Mouse (Mus musculus) erythroblast, adult 5-6 weeks (primary cell): ENCODE data around the gene H2-DMb2. TPM values are rescaled to one million over a fixed set of nuclear protein-coding genes. Genes with fewer than 3 reads are reported as not detected.
"Not testable (repeated sequence)": the region's sequence is repeated elsewhere in the genome, so short reads cannot be mapped to it uniquely, and the experiment has no call there.

Experiments used
- ATAC-seq: replicated peaks from 2 replicates; pipeline ENCODE4 v1.8.0; 2016; ENCODE audit warnings: moderate number of reproducible peaks, mild to moderate bottlenecking, moderate TSS enrichment, inconsistent platforms; ENCODE audit not compliant: poor library complexity, low FRiP score, severe bottlenecking
- total RNA-seq, 2 experiments: library from RNA; stranded (forward) in 1 of 2; stranded (reverse) in 1 of 2; fragments of 150-400 nt in 1 of 2; fragments of 200-764, 138-1000 nt in 1 of 2; gene quantifications; 2 replicates each; pipeline versions ENCODE4 v1.2.3 to v1.2.4; 2015 to 2017; ENCODE audit warnings: low replicate concordance in 2 of 2

H2-DMb2 gene
- total RNA-seq, 2 experiments from 2014 or later = 3.2 TPM; not detected in 1

- no peak for ATAC-seq
These were observed 12.8 kb upstream of the H2-DMb2 start for GRCm38 (mm10) chr17:34130073-34130947.

DNA sequence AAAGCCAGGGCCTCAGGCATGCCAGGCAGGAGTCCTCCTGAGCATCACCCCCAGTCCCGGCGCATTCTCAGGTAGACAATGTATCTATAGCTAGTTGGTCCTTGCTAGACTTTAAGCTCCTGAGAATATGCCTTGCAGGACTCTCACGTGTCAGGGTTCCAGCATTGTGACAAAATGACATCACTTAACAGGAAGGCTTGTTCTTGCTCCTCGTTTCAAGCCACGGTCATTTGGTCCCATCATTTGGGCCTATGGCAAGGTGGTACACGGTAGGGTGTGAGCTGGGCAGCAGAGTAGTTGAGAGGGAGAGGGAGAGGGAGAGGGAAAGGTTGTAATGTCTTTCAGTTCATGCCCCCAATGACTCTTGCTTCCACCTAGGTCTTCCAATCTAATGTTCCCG lies 11.2 kb upstream of the H2-DMb2 start:
- no peak for ATAC-seq

GRCm38 (mm10) chr17:34133289-34133688 lies 9.8 kb upstream of the H2-DMb2 start:
- ATAC-seq = no peak

DNA sequence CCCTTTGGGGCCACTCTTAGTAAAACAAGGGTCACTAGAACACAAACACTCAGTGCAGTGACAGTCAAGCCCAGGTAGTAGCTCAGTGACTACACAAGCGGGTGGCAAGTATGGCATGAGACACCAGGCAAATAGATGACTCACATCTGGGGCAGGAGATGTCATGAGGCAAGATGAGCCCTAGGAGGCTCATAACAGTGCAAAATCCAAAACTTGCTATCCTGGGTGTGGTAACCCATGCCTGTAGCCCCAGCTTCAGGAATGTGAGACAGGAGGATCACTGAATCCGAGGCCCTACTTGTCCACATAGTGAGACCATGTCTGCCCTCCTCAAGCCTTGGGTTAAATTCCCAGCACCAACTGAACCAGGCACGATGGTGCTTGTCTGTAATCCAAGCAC lies 8.7 kb upstream of the H2-DMb2 start:
- no peak for ATAC-seq

DNA sequence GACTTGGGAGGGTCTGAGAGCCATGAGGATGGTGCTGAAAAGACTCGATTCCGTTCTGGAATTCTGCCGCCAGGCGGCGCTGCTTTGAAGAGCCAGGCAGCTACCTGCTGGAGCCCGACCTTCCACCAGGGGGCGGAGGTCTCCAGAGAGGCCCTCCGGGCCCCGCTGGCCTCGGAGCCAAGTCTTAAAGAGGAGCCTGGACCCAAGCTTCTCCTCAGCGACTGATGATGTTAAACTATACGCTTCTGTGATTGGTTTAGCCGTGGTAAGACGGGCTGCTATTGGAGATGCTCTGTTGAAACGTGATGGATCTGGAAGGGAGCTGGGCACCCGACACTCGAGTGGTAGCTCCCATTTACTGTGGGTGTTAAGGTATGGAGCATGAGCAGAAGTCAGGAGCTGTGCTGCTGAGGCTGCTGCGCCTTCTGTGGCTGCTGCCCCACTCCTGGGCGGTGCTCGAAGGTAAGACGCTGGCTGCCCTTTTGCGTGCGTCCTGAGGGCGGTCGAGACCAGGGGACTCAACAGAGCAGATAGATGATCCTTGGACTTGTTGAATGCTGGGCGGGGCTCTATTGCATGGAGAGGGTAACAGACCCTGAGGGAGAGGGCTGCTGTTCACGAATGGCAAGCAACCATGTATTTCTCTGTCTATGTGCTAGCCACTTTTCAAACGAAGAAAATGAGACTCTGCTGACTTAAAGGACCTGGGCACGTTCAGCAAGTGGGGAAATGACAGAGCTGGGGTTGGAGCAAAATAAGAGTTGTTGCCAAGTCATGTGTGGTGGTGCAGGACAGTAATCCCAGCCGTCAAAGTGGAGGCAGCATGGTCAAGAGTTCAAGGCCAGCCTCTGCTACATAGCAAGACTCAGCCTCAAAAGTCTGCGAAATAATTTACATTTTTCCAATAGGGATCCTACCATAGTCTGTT lies 7.5 kb upstream of the H2-DMb2 start:
- ATAC-seq = peak; percentile 95

GRCm38 (mm10) chr17:34137601-34138000 lies 5.5 kb upstream of the H2-DMb2 start:
- ATAC-seq = no peak

GRCm38 (mm10) chr17:34138655-34139054 lies 4.5 kb upstream of the H2-DMb2 start:
- ATAC-seq = no peak

GRCm38 (mm10) chr17:34139416-34139815 lies 3.7 kb upstream of the H2-DMb2 start:
- no peak for ATAC-seq

DNA sequence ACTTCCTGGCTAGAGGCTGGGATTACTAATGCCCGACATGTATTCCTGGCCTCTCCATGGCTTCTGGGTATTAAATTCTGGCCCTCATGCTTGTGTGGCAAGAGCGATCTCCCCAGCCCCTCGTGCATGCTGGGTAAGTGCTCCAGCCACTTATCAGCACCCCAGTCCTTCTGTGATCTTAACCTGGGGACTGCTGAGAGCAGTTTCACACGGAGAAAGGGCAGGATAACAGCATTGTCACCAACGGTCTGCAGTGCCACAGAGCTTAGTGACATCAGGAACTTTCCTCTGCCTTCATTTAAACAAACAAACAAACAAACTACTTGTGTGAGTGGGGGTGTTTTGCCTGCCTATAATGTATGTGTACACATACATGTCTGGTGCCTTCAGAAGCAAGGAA lies 2.9 kb upstream of the H2-DMb2 start:
- ATAC-seq = no peak

GRCm38 (mm10) chr17:34141448-34141847 lies 1.7 kb upstream of the H2-DMb2 start:
- ATAC-seq = no peak

DNA sequence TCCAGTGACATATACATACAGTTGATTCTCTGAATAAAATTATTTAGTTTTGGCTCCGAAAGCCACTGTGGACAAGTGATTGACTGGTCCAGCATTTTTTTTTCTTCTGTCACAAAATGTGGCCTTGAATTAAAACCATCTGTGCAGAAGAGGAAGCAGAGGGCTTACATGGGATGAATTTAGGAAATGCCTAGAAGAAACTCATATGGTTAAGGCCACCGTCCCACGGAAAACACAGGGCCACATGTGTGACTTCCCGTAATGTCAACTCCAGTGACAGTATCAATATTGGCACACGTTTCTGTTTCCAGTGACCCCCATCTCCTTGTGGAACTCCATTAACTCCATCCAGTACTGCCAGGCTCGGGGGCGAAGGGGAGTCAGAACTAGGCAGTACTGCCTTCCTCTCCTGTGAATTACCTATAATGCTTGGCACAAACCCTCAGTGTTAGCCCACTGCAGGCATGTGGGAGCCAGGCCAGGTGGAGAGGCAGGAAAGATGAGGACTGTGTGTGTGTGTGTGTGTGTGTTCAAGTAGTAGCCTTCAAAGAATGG lies 574 bp upstream of the H2-DMb2 start:
- no peak for ATAC-seq

DNA sequence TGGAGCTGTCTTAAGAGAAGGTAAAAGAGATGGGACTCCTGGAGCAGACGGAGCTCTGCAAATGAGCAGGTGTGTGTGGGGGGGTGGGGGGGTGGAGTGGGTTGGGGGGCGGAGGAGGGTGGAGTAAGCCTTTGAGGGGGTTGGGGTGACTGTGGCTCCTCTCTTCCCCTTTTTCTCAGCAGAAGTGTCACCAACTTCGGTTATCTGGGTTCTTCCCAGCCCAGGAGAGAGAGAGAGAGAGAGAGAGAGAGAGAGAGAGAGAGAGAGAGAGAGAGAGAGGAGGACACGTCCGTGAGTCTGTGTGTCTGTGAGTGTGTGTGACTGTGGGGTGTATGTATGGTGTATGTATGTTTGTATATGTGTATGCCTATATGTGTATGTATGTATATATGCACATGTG lies 354 bp downstream of the H2-DMb2 start:
- no peak for ATAC-seq

- ATAC-seq = not testable (repeated sequence)
These were observed 1.1 kb downstream of the H2-DMb2 start for GRCm38 (mm10) chr17:34144221-34144620.

DNA sequence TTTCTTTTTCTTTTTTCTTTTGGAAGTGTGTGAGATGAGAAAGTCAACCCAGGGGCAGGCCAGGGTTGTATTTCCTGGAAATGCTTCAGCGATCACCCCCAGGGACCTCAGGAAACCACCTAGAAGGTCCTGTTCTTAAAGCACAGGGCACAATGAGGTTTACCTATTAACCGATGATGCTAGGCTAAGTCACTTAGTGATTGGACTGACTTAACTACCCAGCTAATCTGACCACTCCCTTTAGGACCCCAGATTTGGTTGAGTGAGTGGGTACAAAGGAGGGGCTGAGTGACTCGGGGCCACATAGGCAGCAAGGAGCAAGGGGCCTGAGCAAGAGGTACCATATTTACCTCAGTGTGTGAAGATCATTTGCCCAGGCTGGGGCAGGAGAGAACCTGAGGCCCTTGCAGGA lies 1.9 kb downstream of the H2-DMb2 start:
- ATAC-seq = no peak

GRCm38 (mm10) chr17:34152923-34153322 lies 9.8 kb downstream of the H2-DMb2 start, which contains the start of gene H2-DMb1:
TSS of gene H2-DMb1 (plus strand) at chr17:34153072.
- no peak for ATAC-seq

DNA sequence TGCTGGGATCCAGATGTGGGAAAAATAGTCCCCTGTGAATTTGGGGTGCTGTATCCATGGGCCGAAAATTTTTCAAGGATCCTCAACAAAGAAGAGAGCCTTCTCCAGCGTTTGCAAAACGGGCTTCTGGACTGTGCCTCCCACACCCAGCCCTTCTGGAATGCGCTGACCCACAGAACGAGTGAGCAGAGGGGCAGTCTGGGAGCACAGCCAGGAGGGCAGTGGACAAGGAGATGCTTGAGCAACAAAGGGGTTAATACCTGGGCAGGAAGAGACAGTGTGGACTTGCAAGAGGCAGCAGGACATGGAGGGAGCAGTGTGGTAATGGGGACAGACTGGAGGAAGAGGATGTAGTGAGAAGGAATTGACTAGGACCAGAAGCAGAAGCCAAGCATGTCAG lies 12.4 kb downstream of the H2-DMb2 start:
- ATAC-seq = no peak

DNA sequence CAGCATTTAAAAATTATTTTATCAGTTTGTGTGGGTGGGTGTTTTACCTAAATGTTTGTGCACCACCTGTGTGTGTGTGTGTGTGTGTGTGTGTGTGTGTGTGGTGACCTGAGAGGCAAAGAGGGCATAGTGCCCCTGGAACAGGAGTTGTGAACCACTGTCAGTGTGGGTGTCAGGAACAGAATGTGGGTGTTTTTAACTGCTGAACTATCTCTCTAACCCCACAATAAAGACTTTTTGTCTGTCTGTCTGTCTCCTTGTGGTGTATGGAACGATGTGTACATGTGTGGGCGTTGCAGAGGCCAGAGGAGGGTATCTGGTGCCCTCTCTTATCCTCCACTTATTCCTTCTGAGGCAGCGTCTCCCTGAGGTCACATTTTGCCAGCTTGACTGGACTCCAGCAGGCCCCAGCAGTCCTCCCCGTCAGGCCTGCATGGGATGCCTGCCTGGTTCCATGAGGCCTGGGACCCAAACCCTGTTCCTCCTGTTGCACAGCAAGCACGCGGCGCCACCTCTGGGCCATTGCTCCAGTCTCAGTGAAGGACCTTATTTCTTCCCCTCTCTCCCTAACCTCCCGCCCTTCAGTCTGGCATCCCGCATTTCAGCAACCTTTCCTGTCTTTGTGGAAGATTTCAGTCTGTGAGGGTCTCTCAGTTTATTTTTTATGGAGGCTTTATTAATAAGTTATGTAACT lies 21.2 kb downstream of the H2-DMb2 start:
- no peak for ATAC-seq

GRCm38 (mm10) chr17:34165033-34165730 lies 22.1 kb downstream of the H2-DMb2 start:
- ATAC-seq = no peak

GRCm38 (mm10) chr17:34169279-34169678 lies 26.2 kb downstream of the H2-DMb2 start:
- ATAC-seq = no peak
